Mouse (Mus musculus) heart, embryonic 15.5 days (tissue): ENCODE measurements around the gene Pdlim5. TPM values are rescaled to one million over a fixed set of nuclear protein-coding genes. Genes with fewer than 3 reads are reported as not detected.

Experiments used
- ATAC-seq: fragments of 200-750 bp; cut with Nextera tagmentation; replicated peaks from 2 replicates; pipeline ENCODE4 v1.8.0; 2017; ENCODE audit warnings: low read depth, moderate TSS enrichment; ENCODE audit not compliant: insufficient number of reproducible peaks, insufficient read depth, low FRiP score
- H3K27ac ChIP-seq: fragments of 300-500 bp; sonication (generic); 2 replicates; pipeline ENCODE4 v1.5.1; 2015; ENCODE audit warnings: mild to moderate bottlenecking, inconsistent platforms
- H3K27me3 ChIP-seq: fragments of 300-500 bp; sonication (generic); 2 replicates; pipeline ENCODE4 v1.6.1; 2015; ENCODE audit warnings: inconsistent platforms
- H3K36me3 ChIP-seq: fragments of 300-500 bp; sonication (generic); 2 replicates; pipeline ENCODE4 v1.6.1; 2015; ENCODE audit warnings: mild to moderate bottlenecking, inconsistent platforms
- H3K4me1 ChIP-seq: fragments of 300-500 bp; sonication (generic); replicated peaks from 2 replicates; pipeline ENCODE4 v1.6.1; 2015; ENCODE audit warnings: inconsistent platforms
- H3K4me2 ChIP-seq: fragments of 300-500 bp; sonication (generic); 2 replicates; pipeline ENCODE4 v1.6.1; 2015; ENCODE audit warnings: inconsistent platforms, mild to moderate bottlenecking, moderate library complexity
- H3K4me3 ChIP-seq: fragments of 300-500 bp; sonication (generic); 2 replicates; pipeline ENCODE4 v1.5.1; 2015; ENCODE audit warnings: mild to moderate bottlenecking, inconsistent platforms
- H3K9ac ChIP-seq: fragments of 300-500 bp; sonication (generic); 2 replicates; pipeline ENCODE4 v1.6.1; 2015; ENCODE audit warnings: mild to moderate bottlenecking, inconsistent platforms
- H3K9me3 ChIP-seq: fragments of 300-500 bp; sonication (generic); replicated peaks from 2 replicates; pipeline ENCODE4 v1.6.1; 2016; ENCODE audit warnings: inconsistent platforms
- WGBS: fragments of 180-500 bp; shearing (Covaris S2); methylation state at CpG from one replicate; pipeline ENCODE4 v1.1.7; 2015; ENCODE audit warnings: mixed read lengths; 5-methylcytosine and 5-hydroxymethylcytosine counted together
- polyA plus RNA-seq: library from polyadenylated mRNA; unstranded; fragments of >200 nt; fragmentation: Nextera tagmentation; extraction: Ambion mirVana; gene quantifications from 2 replicates; pipeline ENCODE4 v1.2.1, GENCODE M21; 2015

Gene Pdlim5
- polyA plus RNA-seq, 1 experiment from 2014 or later: 220 TPM

GRCm38 (mm10) chr3:142311075-142311474 lies 84.4 kb downstream of the Pdlim5 start:
- Histone ChIP-seq H3K9me3 (no peaks in the 10 kb centered on the region), H3K4me3 (no peak overlapping the region), H3K4me1 (peaks cover 27% of the 10 kb centered on the region), H3K27me3 (no peaks in the 10 kb centered on the region), H3K36me3 (no peaks in the 10 kb centered on the region), H3K4me2 (no peak overlapping the region), H3K9ac (no peak overlapping the region), H3K27ac (no peak overlapping the region)
- WGBS: 56% methylated on average over 2 of the region's 2 CpGs
- ATAC-seq: peak; percentile 55; the same call in 1 of the 2 replicates

- Histone ChIP-seq H3K4me2 (no peak overlapping the region), H3K27me3 (no peaks in the 10 kb centered on the region), H3K4me1 (peaks cover 23% of the 10 kb centered on the region), H3K9me3 (no peaks in the 10 kb centered on the region), H3K27ac (peak overlapping the region; percentile 34; the same call in 1 of the 2 replicates), H3K9ac (no peak overlapping the region), H3K36me3 (no peaks in the 10 kb centered on the region), H3K4me3 (no peak overlapping the region)
- ATAC-seq: no peak
- WGBS: 34% methylated on average over 2 of the region's 2 CpGs
These were observed 85.0 kb downstream of the Pdlim5 start for GRCm38 (mm10) chr3:142310446-142310845.

GRCm38 (mm10) chr3:142295287-142295676 lies 100.2 kb downstream of the Pdlim5 start:
- H3K9ac ChIP-seq: no peak overlapping the region
- H3K27me3 ChIP-seq: no peaks in the 10 kb centered on the region
- no peaks in the 10 kb centered on the region for H3K4me1 ChIP-seq
- H3K9me3 ChIP-seq: no peaks in the 10 kb centered on the region
- 74% methylated on average over 7 of the region's 7 CpGs for WGBS
- no peak for ATAC-seq
- H3K27ac ChIP-seq: 0 out of 2 replicates have a peak overlapping the region, but pooled peaks have one; percentile 12
- peaks cover 8% of the 10 kb centered on the region; the same call in 1 of the 2 replicates for H3K36me3 ChIP-seq
- no peak overlapping the region for H3K4me3 ChIP-seq
- H3K4me2 ChIP-seq: no peak overlapping the region

GRCm38 (mm10) chr3:142294616-142295286 lies 100.7 kb downstream of the Pdlim5 start:
- H3K27me3 ChIP-seq: no peaks in the 10 kb centered on the region
- no peak overlapping the region for H3K4me2 ChIP-seq
- H3K27ac ChIP-seq: no peak overlapping the region
- no peaks in the 10 kb centered on the region for H3K9me3 ChIP-seq
- no peak overlapping the region for H3K9ac ChIP-seq
- H3K36me3 ChIP-seq: peaks cover 8% of the 10 kb centered on the region; the same call in 1 of the 2 replicates
- WGBS: 26% methylated on average over 7 of the region's 7 CpGs
- no peak overlapping the region for H3K4me3 ChIP-seq
- H3K4me1 ChIP-seq: no peaks in the 10 kb centered on the region
- ATAC-seq: 0 out of 2 replicates have a peak, but pooled peaks have one; percentile 35

GRCm38 (mm10) chr3:142293561-142293960 lies 101.9 kb downstream of the Pdlim5 start:
- 67% methylated on average over 7 of the region's 7 CpGs for WGBS
- Histone ChIP-seq H3K27me3 (no peaks in the 10 kb centered on the region), H3K4me2 (no peak overlapping the region), H3K4me1 (no peaks in the 10 kb centered on the region), H3K27ac (no peak overlapping the region), H3K4me3 (no peak overlapping the region), H3K9me3 (no peaks in the 10 kb centered on the region), H3K9ac (no peak overlapping the region), H3K36me3 (peaks cover 1% of the 10 kb centered on the region; the same call in 1 of the 2 replicates)
- no peak for ATAC-seq

- Histone ChIP-seq H3K4me3 (peak overlapping the region; percentile 34), H3K9me3 (no peaks in the 10 kb centered on the region), H3K36me3 (peaks cover 5% of the 10 kb centered on the region), H3K27ac (no peak overlapping the region), H3K9ac (no peak overlapping the region), H3K4me2 (peak overlapping the region; percentile 36; the same call in 1 of the 2 replicates), H3K4me1 (peaks cover 23% of the 10 kb centered on the region), H3K27me3 (no peaks in the 10 kb centered on the region)
- ATAC-seq: 0 out of 2 replicates have a peak, but pooled peaks have one; percentile 47
- WGBS: 38% methylated on average over 9 of the region's 9 CpGs
These were observed 112.8 kb downstream of the Pdlim5 start for GRCm38 (mm10) chr3:142282706-142283105.

- no peaks in the 10 kb centered on the region for H3K9me3 ChIP-seq
- peaks cover 14% of the 10 kb centered on the region for H3K36me3 ChIP-seq
- 66% methylated on average over 7 of the region's 7 CpGs for WGBS
- ATAC-seq: no peak
- no peak overlapping the region for H3K4me2 ChIP-seq
- no peak overlapping the region for H3K4me3 ChIP-seq
- peak overlapping the region; percentile 21; the same call in 1 of the 2 replicates for H3K27ac ChIP-seq
- no peak overlapping the region for H3K9ac ChIP-seq
- no peaks in the 10 kb centered on the region for H3K27me3 ChIP-seq
- peaks cover 23% of the 10 kb centered on the region for H3K4me1 ChIP-seq
These were observed 113.8 kb downstream of the Pdlim5 start for GRCm38 (mm10) chr3:142281656-142282055.

- H3K9ac ChIP-seq: no peak overlapping the region
- peak overlapping the region; percentile 70 for H3K27ac ChIP-seq
- peaks cover 20% of the 10 kb centered on the region for H3K36me3 ChIP-seq
- peaks cover 23% of the 10 kb centered on the region for H3K4me1 ChIP-seq
- no peak overlapping the region for H3K4me3 ChIP-seq
- no peak overlapping the region for H3K4me2 ChIP-seq
- H3K27me3 ChIP-seq: no peaks in the 10 kb centered on the region
- peak; percentile 87 for ATAC-seq
- 13% methylated on average over 1 of the region's 1 CpGs for WGBS
- no peaks in the 10 kb centered on the region for H3K9me3 ChIP-seq
These were observed 114.4 kb downstream of the Pdlim5 start for GRCm38 (mm10) chr3:142281093-142281445.

- 0 out of 2 replicates have a peak, but pooled peaks have one; percentile 23 for ATAC-seq
- Histone ChIP-seq H3K4me3 (no peak overlapping the region), H3K27me3 (no peaks in the 10 kb centered on the region), H3K9me3 (no peaks in the 10 kb centered on the region), H3K9ac (no peak overlapping the region), H3K27ac (peak overlapping the region; percentile 70), H3K36me3 (peaks cover 23% of the 10 kb centered on the region), H3K4me1 (peaks cover 23% of the 10 kb centered on the region), H3K4me2 (no peak overlapping the region; the same call in 1 of the 2 replicates)
- 27% methylated on average over 6 of the region's 6 CpGs for WGBS
These were observed 115.0 kb downstream of the Pdlim5 start for GRCm38 (mm10) chr3:142280366-142281092.

- Histone ChIP-seq H3K27me3 (no peaks in the 10 kb centered on the region), H3K9me3 (no peaks in the 10 kb centered on the region), H3K4me3 (no peak overlapping the region), H3K27ac (no peak overlapping the region), H3K4me1 (peaks cover 23% of the 10 kb centered on the region), H3K9ac (no peak overlapping the region), H3K36me3 (peaks cover 26% of the 10 kb centered on the region), H3K4me2 (no peak overlapping the region)
- 76% methylated on average over 3 of the region's 3 CpGs for WGBS
- ATAC-seq: no peak
These were observed 116.5 kb downstream of the Pdlim5 start for GRCm38 (mm10) chr3:142279011-142279410.

- Histone ChIP-seq H3K9me3 (no peaks in the 10 kb centered on the region), H3K9ac (no peak overlapping the region), H3K27me3 (no peaks in the 10 kb centered on the region), H3K4me1 (peaks cover 17% of the 10 kb centered on the region), H3K27ac (no peak overlapping the region), H3K36me3 (peaks cover 30% of the 10 kb centered on the region), H3K4me2 (no peak overlapping the region), H3K4me3 (no peak overlapping the region)
- 84% methylated on average over 3 of the region's 3 CpGs for WGBS
- ATAC-seq: no peak
These were observed 119.0 kb downstream of the Pdlim5 start for GRCm38 (mm10) chr3:142276506-142276905.
